Mouse (Mus musculus): ENCODE results near the gene Alox15.

The Alox15 gene

DNA sequence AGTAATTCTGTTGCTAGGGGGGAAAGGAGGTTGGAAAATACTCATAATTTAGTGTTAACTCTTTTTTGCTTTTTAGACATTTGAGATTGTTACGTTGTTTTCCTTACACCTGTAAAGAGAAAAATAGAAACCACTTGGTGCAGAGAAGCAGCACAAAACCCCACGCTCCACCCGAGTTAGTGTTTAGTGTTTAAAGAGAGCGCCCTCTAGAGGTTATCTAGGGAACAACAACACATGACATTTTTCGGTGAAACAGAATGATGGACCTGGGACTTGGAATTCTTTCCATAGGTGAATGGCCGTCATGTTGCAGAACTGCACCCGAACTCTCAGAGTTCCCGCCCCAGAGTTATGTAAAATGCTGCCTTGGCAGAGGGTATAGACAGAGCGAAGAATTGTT lies 42.5 kb downstream of the Alox15 start:
- peak; percentile 13 to 55 for DNase-seq (ENCODE audit: low spot score in 2 of 2)

DNA sequence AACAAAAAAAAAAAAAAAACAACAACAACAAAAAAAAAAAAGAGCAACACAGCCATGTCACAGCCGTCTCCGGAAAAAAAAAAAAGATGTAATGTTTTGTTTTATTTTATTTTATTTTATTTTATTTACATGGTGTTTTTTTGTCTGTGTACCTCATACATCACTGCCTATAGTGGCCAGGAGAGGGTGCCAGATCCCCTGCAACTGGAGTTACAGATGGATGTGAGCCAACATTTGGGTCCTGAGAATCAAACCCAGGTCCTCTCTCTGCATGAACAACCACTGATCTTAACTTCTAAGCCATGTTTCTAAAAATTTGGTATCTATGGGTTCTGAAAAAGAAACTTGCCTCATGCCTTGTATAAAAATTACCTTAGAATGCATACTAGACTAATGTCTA lies 43.5 kb downstream of the Alox15 start:
- no peak for DNase-seq (ENCODE audit: low spot score in 2 of 2)

DNA sequence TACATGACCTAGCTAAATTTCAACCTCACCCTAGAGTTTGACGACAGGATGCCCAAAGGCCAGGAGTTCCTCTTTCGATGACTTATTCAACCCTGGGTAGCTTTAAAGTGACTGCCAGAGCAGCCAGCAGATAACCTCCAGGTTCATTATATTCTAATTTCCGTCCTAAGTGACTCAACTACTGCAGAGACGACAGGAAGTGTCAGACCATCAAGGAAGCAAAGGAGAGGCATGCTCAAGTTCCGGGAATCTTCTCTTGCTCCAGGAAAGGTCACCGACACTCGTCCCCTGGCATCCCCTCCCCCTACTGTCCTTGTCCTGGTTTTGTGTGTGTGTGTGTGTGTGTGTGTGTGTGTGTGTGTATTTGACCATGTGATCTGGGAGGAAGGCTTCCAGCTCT lies 45.7 kb downstream of the Alox15 start:
- no peak for DNase-seq (ENCODE audit: low spot score in 2 of 2)

DNA sequence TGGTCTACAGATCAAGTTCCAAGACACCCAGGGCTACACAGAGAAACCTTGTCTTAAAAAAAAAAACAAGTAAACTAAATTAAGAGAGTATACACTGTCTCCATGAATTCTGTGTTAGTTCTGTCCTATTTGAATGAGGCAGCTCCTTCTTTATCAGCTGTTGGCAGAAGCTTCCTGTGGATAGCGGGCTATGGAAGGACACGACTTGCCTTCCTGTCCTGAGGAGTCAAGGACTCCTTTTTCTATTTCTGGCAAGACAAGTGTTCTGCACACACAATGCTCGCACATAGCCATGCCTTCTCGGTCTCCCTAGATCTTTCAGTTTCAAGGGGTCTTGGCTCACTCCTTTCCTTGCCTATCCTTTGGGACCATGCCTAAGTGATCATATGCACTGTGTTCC lies 49.5 kb downstream of the Alox15 start:
- DNase-seq (ENCODE audit: low spot score in 2 of 2) = no peak

DNA sequence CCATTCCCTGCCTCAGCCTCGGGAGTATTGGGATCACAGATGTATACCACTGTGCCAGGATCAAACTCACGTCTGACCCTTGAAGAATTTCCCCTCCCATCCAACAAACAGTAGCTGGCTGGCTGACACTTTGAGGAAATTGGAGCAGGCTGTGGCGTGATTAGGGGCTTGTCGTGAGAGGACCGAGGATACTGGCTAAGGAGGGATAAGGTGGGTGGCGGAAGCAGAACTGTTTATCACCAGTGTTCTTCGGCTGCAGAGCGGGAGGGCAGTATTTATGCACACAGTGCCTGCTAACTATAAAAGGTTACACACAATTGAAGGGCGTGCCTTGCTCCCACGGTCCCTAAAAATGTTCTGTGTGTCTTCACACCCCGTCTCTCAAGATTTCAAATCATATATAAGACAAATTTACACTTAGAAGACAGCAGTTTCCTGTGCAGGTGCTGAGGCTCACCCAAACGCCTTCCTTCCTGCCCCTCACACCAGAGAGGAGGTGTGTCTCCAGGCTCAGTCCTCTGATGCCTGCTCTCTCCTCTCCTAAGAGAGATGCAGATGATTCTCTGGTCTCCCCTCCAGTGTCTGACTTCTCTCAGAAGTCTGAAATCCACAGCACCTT lies 53.9 kb downstream of the Alox15 start:
- no peak for DNase-seq (ENCODE audit: low spot score in 2 of 2)

DNA sequence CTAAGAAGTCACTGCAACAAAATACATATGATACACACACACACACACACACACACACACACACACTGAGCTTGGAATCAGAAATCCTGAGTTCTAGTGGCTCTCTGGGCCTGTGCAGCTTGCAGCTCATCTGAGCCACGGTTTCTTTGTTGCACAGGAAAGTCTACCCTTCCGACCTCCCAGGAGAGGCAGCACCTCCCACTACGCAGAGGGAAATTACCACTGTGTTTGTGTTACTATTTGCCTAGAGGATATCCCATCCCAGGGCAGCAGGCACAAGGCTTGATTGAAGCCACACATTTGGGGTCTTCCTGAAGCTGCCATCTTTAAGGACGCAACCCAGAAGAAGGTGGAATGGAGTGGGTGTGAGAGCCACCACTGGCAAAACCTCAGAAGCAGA lies 54.4 kb downstream of the Alox15 start:
- DNase-seq (ENCODE audit: low spot score in 2 of 2) = no peak
